Mouse (Mus musculus) ovary, postnatal 36 days (tissue): ENCODE results near the gene Adap1.

ENCODE experiments used
- DNase-seq: peaks from one replicate; pipeline ENCODE4 v3.0.0; 2022; ENCODE audit warnings: low spot score, mixed read lengths

Gene Adap1

DNA sequence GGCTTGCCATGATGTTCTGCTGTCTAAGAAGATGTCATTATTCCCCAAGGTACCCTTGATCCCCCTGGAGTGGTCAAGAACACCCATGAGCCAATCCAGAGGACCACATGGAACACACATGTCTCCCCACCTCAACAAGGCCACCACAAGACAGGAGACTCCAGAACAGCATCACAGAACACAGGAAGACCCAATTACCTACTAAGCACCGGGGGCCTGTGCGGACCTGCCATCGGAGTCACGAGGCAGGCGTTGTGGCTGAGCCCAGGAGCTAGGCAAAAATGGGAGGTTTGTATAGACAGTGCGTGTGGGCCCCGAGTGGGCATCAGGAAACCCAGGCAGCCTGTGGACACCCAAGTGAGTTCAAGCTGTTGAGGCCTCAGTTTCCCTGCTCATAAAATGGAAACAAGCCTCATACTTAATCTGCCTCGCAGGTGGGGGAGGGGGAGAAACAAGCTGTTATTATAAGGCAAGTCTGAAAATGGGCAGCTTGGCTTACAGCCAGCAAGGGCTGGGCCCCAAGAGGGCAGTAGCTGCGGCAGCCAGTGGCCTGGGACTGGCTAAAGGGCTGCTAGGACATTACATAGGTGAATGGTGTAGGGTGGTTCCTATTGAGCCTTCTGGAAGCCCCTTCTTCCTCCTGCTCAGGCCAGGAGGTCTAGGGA is 2.0 kb downstream of the Adap1 start:
- no peak for DNase-seq

DNA sequence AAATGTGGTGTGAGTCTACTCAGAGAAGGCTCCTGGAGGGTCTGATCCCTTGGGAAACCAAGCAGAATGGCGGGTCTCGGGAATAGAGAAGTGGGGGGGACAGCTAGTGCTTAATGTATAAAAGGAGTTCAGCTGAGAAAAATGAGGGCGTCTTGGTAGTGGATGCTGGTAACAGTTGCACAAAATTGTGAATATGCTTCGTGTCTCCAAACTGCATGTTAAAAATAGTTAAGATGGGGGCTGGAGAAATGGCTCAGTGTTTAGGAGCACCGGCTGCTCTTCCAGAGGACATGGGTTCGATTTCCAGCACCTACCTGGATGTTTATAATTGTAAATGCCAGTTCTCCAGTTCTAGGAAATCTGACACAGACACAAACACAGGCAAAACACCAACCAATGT is 4.1 kb downstream of the Adap1 start:
- no peak for DNase-seq

DNA sequence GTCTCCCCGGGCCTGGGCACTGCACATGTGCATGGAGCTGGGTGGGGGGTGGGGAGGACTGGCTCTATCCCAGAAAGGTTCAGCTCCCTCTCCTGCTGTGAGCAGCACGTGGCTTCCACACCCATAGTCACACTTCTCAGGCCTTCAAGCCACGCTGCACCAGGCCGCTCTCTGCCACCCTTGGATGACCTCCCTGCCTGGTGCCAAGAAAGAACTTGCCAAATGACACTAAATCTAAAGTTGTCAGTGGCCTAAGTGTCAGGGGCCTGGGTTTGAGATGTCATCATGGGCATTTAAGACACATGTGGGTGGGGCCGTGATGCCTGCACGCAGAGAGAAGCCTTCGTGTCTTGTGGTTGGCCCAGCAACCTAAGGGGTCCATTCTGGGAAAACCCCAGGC is 5.0 kb downstream of the Adap1 start:
- DNase-seq, result no peak

DNA sequence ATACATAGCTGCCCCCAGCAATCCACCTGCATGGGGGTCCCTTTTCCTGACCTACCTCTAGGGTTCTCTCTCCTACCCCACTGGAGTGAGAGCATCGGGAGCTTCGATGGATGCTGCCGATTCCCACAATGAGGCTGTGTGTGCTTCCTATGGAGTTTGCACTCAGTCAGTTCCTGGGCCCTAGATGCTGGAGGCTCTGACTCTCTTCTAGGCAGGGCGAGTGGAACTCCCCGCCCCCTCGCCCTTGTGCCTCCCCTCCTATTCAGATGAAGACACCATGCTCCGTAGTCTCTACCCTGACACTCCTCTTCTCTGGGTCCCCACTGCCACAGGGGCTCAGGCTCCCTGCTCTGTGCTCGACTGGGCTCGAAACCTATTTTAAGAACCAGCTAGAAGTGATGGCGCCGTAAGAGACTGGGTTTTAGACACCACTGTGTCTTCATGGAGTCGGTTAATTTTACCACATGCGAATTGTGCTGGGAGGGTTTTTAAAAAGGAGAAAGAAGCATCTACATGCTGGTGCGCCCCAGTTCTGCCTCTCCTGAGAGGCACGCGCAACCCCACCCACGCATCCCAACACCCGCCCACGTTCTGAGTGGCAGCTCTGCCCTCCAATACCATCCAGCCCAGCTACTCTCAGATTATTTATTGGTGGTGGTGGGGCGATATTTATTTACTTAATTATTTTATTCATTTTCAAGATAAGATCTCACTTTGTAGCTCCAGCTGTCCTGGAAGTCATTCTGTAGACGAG is 7.5 kb downstream of the Adap1 start:
- no peak for DNase-seq

DNA sequence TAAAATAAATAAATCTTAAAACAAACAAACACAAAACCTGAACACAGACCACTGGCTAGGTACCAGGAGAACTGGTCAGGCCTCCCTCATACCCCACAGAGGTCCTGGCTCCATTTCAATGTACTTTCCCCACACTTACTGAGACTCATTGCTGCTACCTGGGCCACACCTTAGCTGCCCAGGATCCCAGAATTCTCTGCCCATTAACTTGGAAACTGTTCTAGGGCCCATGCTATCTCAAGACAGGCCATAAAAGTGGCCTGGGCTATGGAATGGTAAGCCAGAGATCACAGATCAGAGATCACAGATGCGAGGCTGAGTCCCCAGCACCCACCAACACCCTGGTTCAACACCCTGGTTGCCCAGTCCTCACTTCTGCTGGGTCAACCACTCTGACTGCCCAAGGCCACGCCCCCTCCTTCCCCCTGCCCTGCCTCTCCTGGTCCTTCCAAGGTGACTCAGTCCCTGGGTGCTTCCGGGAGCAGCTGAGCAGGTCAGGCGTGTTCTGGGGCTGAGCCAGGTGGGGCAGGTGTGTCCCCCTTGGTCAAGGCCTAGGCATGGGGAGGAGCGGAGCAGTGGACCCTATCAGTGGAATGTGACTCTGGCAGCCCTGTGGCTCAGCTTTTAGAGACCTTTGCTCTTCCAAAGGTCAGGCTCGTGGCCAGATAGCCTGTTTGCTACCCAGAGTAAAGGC is 8.3 kb downstream of the Adap1 start:
- DNase-seq, result peak; percentile 30

DNA sequence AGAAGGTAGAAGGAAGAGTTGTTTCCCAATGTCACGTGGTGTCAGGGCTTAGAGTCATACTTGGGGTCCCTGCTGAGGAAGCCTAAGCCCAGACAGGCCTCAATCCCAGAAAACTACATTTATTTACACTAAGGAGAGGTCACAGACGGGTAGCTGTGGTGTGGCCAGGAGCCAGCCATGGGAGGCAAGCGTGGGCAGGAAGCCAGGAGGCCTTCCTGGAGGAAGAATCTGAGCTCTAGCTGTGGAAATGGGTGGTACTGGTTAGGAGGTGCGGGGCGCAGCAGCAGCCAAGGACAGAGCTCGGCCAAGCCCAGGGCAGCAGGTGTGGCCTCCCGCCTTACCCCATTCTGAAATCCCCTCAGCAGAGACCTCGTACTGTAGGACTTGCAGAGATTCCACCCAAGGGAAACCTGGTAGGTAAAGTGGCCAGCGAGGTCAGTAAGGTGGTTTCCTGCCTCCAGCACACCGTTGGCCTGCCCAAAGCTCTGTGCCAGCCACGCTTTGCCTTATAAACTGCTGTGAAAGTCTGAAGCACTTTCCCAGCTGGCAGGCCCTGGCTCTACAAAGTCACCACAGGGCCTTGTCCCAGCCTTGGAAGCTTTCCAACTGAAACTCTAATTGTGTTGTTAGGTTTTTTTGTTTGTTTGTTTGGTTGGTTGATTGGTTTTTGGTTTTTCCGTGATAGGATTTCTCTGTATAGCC is 10.3 kb downstream of the Adap1 start:
- DNase-seq, result no peak

DNA sequence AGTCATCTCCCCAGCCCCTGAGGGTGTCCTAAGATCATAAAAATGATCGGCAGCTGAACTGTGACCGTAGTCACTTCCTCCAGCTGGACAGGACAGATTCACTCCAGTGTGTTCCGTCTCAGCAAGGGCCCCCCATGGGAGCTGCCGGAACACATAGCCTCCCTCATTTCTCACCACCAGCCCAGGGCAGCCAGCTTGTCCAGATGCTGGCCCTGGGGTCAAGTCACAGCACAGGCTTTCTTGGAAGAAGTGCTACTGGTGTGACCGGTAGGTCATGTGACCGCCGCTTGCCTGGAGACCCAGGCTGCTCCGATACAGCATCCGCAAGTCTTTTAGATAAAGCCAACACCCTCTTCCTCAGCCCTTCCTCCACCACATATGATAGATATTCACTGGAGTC is 11.9 kb downstream of the Adap1 start:
- DNase-seq, result no peak

DNA sequence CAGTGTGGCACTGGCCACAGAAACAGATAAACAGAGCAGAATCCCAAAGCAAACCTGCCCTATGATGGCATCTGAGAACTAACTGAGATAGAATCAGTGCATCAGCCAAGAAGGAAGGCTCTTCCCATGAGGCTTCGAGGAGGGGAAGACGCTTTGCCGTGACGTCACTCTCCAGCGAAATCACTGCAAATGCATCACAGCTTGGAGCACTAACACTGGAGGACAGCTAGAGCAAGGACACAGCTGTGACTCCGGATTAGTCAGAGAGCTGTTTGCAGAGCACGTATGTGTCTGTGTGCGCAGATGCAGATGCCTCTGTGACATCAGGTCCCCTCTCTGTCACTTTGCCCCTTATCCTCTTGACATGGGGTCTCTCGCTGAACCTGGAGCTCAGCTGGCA is 13.6 kb downstream of the Adap1 start:
- no peak for DNase-seq

DNA sequence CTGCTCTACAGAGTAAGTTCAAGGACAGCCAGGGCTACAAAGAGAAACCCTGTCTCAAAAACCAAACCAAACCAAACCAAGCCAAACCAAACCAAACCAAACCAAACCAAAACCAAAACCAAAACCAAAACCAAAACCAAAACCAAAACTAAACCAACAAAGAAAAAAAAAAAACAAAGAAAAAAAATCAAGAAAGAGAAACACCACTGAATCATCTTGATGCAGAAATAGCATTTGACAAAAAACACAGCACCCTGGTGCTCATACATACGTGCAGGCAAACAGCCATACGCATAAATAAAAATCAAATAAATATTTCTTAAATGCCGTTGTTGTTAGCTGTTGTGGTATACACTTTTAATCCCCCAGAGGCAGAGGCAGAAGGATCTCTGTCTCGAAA is 14.9 kb downstream of the Adap1 start:
- no peak for DNase-seq

DNA sequence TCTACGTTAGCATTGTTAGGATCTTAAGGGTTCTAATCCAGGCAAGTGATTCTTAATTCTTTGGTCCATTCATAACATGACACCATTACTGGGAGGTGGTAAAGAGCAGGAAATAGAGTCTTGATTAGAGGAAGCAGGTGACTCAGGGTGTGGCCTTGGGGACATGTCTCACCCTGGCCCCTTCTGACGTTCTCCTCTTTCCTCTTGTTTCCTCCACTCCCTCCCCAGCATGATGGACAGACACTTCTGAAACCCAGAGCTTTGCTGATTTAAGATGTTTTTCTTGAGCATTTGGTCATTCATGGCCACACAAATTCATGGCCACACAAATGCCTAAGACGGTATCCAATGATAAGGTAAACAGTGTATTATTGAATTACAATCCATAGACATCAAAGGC is 15.5 kb downstream of the Adap1 start:
- no peak for DNase-seq

DNA sequence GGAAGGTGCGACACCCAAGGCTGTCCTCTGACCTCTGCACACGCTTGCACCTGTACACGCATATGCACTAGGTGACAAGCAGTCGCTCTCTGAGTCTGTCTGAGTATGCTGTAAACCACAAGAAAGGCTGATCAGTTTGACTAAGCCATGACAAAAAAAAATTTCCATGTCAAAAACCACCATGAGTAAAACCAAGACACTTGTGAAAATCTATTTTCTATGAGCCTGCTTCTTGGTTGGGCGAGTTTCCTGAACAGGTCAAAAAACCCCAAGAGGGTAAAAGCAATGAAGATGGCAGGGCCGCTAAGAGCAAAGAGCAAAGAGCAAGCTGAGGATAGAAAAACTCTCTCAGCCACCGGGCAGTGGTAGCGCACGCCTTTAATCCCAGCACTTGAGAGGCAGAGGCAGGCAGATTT is 21.8 kb downstream of the Adap1 start:
- no peak for DNase-seq

DNA sequence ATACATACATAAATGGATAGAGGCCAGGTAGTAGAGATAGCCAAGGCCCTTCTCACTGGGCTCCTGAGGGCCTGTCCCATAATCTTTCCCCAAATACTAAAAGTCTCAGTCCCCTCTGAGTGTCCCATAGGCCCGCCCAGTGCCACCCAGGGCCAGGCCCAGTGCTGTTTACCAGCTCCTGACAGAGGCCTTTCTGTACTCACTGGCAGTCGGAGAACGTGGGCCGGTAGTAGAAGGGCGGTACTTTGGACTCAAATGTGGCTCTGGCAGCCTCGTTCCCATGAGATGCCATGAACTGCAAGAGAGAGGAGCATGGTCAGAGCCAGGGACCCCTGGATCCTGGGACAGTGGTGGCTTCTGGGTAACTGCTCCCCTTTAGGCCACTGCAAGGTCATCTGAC is 23.3 kb downstream of the Adap1 start:
- no peak for DNase-seq

DNA sequence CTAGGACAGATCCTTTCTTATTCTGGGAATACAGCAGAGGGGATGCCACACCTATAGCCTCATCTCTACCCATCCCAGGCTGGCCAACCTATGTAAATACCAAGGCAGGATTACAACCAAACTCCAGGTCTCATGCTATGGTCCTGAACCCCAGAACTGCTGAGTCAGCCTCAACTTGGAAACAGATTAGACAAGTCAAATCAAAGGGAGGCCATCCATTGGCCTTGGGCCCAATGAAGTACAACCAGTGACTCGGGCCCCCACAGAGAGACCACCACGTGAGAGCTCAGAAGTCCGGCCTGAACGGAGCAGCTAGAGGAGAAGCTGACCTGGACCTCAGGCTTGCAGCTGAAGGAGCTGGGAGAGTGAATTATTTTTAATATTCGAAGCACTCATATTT is 27.7 kb downstream of the Adap1 start:
- DNase-seq, result no peak

DNA sequence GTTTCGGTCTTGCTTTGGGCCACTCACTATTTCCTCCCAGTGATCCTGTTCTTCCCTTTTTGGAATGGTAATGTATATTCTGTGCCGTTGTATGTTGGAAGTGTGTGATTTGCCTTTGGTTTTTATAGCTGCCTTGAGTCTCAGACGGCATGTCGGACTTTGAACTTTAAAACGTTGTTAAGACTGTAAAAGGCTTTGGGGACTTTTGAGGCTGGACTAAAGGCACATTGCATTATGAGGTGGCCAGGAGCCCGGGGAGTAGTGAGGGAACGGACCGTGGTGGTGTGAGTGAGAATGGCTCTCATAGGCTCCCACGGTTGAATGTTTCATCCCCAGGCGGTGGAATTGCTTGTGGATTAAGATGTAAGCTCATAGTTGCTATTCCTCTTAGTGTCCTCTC is 28.3 kb downstream of the Adap1 start:
- DNase-seq, result no peak

DNA sequence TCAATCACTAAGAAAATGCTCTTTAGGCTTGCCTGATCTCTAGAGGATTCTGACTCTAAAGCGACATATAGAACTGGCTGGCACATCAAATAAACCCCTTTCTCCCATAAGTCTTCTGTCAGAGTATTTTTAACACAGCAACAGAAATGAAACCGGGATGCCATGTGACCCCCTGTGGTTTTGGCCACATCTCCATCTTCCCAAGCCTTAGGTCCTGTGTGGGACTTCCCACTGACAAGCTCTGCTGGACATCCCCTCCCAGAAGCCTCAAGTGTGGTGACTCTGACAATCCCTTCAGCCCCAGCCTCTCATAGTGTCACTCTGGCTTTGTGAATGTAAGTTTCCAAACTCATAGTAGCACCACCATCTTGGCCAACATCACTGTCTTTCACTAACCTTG is 31.3 kb downstream of the Adap1 start:
- DNase-seq, result no peak

DNA sequence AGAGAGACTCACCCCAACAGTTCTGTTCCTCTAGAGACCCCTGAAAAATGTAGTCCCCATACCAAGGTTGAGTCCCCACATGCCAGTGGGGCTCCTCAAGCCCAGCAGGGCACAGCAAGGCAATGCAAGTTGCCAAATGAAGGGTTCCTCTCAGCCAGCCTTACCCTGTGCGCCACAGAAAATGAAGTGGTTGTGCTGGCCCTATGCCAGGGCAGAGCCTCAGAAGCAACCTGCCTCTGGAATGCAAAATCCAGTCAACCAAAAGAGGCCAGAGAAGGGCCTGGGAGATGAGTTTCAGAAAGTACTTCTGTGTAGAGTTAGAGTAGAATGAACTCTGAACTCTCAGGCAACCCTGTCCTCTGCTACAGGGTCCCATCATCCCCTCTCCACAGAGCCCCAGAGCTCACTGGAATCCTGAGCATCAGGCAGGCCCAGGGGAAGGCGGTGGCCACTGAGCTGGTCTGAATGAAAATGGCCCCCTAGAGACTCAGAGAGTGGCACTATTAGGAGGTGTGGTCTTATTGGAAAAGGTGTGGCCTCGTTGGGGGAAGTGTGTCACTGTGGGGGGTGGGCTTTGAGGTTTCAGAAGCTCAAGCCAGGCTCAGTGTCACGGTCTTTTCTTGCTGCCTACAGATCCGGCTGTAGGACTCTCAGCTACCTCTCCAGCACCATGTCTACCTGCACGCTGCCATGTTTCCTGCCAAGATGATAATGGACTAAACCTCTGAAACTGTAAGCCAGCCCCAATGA is 33.4 kb downstream of the Adap1 start:
- no peak for DNase-seq

DNA sequence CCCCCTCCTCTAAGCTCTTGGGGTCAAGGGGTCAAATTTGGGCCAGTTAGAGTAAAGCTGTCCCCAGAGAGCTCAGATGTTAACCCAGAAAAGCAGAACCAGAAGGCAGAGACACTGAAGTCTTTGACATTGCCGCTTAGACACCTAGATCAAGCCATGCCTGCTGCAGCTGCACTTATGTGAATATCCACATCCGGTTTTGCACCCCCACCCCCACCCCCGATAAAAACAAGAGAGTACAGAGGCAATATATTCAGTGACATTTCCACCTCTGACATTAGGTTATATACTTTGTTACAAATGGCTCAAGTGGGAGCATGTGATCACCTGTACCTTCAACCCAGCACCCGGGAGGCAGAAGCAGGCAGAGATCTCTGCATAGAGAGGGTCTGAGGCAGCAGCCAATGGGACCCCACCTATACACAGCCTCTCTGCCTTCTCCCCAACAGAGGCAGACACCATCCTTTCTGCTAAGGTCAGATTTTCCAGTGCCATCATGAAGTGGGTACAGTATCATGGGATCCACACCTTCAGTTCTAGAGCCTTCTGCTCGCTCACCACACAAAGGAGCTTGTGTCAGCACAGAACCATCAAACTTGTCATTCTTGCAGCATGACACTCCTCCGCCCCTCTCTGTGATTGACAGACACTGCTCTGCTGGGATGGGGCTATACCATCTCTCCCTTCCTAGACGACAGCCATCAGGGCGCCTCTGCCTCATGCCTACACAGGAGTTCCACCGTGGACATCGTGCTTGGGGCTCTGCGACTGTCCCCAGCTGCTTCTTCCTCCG is 34.8 kb downstream of the Adap1 start:
- DNase-seq, result no peak

DNA sequence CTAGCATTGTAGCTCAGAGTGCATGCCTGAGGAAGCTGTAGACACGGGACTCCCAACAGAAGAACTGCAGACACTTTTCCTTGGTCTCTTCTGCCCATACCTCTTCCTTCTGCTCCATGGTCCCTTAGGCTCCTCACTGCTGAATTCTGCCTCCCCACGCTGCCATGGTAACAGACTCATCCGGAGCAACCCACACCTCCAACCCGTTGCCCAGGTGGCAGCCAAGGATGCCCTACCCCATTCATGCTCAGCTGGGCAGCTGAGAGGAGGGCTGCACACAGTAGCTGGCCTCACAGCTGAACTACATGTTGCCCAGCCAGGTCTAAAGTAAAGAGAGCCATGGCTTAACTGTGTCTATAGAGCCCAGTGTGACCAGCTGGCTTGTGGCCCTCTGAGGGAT is 36.8 kb downstream of the Adap1 start:
- DNase-seq, result no peak

DNA sequence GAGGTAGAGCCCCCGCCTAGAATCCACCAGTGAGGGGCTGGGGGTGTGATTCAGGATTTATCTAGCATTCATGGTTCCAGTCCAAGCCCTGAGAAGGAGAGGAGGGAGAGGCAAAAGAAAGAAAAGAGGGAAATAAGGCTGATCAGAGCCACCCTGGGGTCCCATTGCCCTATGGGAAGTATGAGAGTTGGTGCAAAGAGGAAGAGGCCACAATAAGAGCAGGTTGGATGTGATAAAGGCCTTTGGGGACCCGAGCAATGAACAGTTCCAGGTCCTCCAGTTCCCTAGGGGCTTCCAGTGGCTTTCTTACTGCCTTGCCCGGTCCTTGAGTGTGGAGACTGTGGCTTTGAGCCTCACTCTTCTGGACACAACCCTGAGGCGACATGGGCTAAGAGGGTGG is 37.6 kb downstream of the Adap1 start:
- no peak for DNase-seq

DNA sequence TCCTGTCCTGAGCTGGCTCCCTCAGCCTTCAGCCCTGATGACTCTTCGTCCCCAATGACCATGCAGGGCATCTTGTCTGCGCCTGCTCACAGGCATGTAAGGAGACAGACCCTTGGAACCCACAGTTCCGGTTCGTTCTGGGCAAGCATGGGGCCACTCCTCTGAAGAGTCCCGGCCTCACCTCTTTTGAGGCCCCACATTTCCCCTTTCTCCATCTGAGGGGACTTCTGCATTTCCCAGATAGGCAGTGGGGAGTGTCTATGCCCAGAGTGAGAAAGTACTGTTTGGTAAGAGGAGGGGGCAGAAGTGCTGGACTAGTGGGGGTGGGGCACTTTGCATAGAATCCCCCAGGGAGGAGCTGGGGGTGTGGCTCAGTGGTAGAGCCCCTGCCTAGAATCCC is 38.3 kb downstream of the Adap1 start:
- no peak for DNase-seq
